In the genomic region with DNA sequence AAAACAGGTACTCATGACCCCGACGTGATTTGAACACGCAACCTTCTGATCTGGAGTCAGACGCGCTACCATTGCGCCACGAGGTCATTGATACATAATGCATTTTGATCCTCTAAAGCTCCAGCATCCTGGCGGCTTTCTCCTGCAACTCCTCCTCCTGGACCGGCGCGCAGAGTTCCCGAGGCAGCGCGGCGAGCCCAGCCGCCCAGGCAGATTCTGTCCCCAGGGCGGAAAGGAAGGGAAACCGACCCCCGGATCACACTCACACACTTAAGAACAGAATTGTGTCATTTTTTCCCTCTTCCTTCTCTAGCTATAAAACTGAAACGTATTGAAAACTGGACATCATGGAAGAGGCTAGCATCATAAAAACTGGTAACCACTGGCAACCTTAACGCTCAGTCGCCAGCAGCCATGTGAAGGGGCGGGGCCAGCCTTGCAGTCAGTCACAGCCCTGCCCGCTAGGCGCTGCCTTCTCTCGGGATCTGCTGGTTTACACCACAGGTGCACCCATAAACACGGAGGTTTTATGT, we compare ENCODE assay signal across 8 mouse cellular contexts. TPM values are rescaled to one million over a fixed set of nuclear protein-coding genes. Genes with fewer than 3 reads are reported as not detected.
DNase-seq lines count a peak whose midpoint lies in the region; ATAC-seq lines count a peak whose summit lies in the region.

No protein-coding gene starts in this region.

- no peaks in the 10 kb centered on the region for H3K9me3 ChIP-seq in forebrain, embryonic 13.5 days (replicated peaks)
- no peaks in the 10 kb centered on the region for H3K9me3 ChIP-seq in liver, embryonic 13.5 days (replicated peaks)

- H3K4me1 ChIP-seq in brown adipose tissue, adult 24 weeks (ENCODE audit: control insufficient read depth, insufficient read depth, insufficient read length, low read length): no peaks in the 10 kb centered on the region
- H3K4me1 ChIP-seq in forebrain, embryonic 13.5 days: peaks cover 7% of the 10 kb centered on the region; the same call in 1 of the 2 replicates
- H3K4me1 ChIP-seq in liver, embryonic 13.5 days (replicated peaks): 0 out of 2 replicates have a peak, but pooled peaks cover 2% of the 10 kb centered on the region

- H3K27ac ChIP-seq in brown adipose tissue, adult 24 weeks (replicated peaks; ENCODE audit: low read depth, low read length): no peak overlapping the region
- no peak overlapping the region for H3K27ac ChIP-seq in forebrain, embryonic 13.5 days
- no peak overlapping the region for H3K27ac ChIP-seq in liver, embryonic 13.5 days

- H3K4me3 ChIP-seq in brown adipose tissue, adult 24 weeks (ENCODE audit: insufficient read depth, low read depth, low read length): peak overlapping the region; percentile 43
- peak overlapping the region; percentile 40 for H3K4me3 ChIP-seq in forebrain, embryonic 13.5 days
- H3K4me3 ChIP-seq in liver, embryonic 13.5 days (replicated peaks): peak overlapping the region; percentile 30

- intact Hi-C loops in heart, postnatal 10 days (cut with DNase I): no loop called here

- peak overlapping the region; percentile 64 for H3K4me2 ChIP-seq in forebrain, embryonic 13.5 days
- peak overlapping the region; percentile 52 for H3K4me2 ChIP-seq in liver, embryonic 13.5 days

- peak overlapping the region; percentile 49; the same call in 1 of the 2 replicates for H3K9ac ChIP-seq in forebrain, embryonic 13.5 days
- H3K9ac ChIP-seq in liver, embryonic 13.5 days: no peak overlapping the region

- ATAC-seq in forebrain, embryonic 13.5 days: peak; percentile 81
- ATAC-seq in liver, embryonic 13.5 days (ENCODE audit: low read depth): peak; percentile 45; the same call in 1 of the 2 replicates

- peak; percentile 51 for DNase-seq in CD4-positive helper T cell, adult 2 months (ENCODE audit: low read depth, low spot score)
- peak; percentile 58 to 76 for DNase-seq in heart, postnatal 10 days
- peak; percentile 74 to 87 for DNase-seq in kidney, postnatal 36 days
- DNase-seq in liver, embryonic 13.5 days: no peak
- peak; percentile 38 to 65 for DNase-seq in natural killer cell, adult 2 months (ENCODE audit: low spot score in 2 of 2)
- peak; percentile 80 for DNase-seq in testis, postnatal 10 days (ENCODE audit: low spot score)

- WGBS in forebrain, embryonic 13.5 days: under 1% methylated on average over 27 of the region's 27 CpGs
- WGBS in liver, embryonic 13.5 days (ENCODE audit: insufficient replicate concordance): 5% methylated on average over 27 of the region's 27 CpGs

- 0 out of 2 replicates have a peak, but pooled peaks cover 3% of the 10 kb centered on the region for H3K27me3 ChIP-seq in forebrain, embryonic 13.5 days
- H3K27me3 ChIP-seq in liver, embryonic 13.5 days: peaks cover 38% of the 10 kb centered on the region

- no peaks in the 10 kb centered on the region for H3K36me3 ChIP-seq in forebrain, embryonic 13.5 days (ENCODE audit: poor library complexity, severe bottlenecking)
- no peaks in the 10 kb centered on the region for H3K36me3 ChIP-seq in liver, embryonic 13.5 days

RNA-seq across cellular contexts. Expression of gene Gm10428, which starts 6.8 kb away (rescaled TPM):
- polyA plus RNA-seq in brown adipose tissue, adult 24 weeks (2012; ENCODE audit: insufficient read depth, insufficient read length, missing spikeins): not detected in 2 replicates
- not detected in 2 replicates for polyA plus RNA-seq in forebrain, embryonic 13.5 days (2015; fragmentation: Nextera tagmentation; extraction: Ambion mirVana)
- not detected for total RNA-seq in heart, postnatal 10 days (2021)
- polyA plus RNA-seq in liver, embryonic 13.5 days (2015; fragmentation: Nextera tagmentation; extraction: Ambion mirVana): not detected in 2 replicates

RNA-seq across cellular contexts. Expression of gene Zfp287, which starts 14.4 kb away (rescaled TPM):
- polyA plus RNA-seq in brown adipose tissue, adult 24 weeks (2012; ENCODE audit: insufficient read depth, insufficient read length, missing spikeins): 0.46 and 0.91 TPM in 2 replicates
- 17.9 and 21.2 TPM in 2 replicates for polyA plus RNA-seq in forebrain, embryonic 13.5 days (2015; fragmentation: Nextera tagmentation; extraction: Ambion mirVana)
- 1 to 10 TPM; 3.4 to 4.6 TPM for total RNA-seq in heart, postnatal 10 days (2021)
- polyA plus RNA-seq in liver, embryonic 13.5 days (2015; fragmentation: Nextera tagmentation; extraction: Ambion mirVana): 0.47 and 0.57 TPM in 2 replicates

RNA-seq across cellular contexts. Expression of gene Zfp286, which starts 43.2 kb away (rescaled TPM):
- polyA plus RNA-seq in brown adipose tissue, adult 24 weeks (2012; ENCODE audit: insufficient read depth, insufficient read length, missing spikeins): 1.1 TPM in 1 of 2 replicates, not detected in the other
- 34.9 TPM in 2 replicates for polyA plus RNA-seq in forebrain, embryonic 13.5 days (2015; fragmentation: Nextera tagmentation; extraction: Ambion mirVana)
- total RNA-seq in heart, postnatal 10 days (2021): 1 to 10 TPM; 1.5 to 2.1 TPM
- 1.8 and 2.1 TPM in 2 replicates for polyA plus RNA-seq in liver, embryonic 13.5 days (2015; fragmentation: Nextera tagmentation; extraction: Ambion mirVana)

Comparison
In these comparisons a context has a peak if more than half of its experiments do, and no peak if none do; other contexts are left out.
1. RNA of gene Zfp286, which starts 43.2 kb away (polyA plus RNA-seq): 34.9 TPM in forebrain, embryonic 13.5 days; 1.8 to 2.1 TPM in liver, embryonic 13.5 days and 1.1 TPM in brown adipose tissue, adult 24 weeks; every median in the first group is over 10 times any median in the second.
2. Peak in every context shown above with its lines, with median percentiles within 50 percentile points of each other: H3K4me3 ChIP-seq.